Mouse (Mus musculus) kidney, adult 2 months (tissue): ENCODE data around the gene Nub1.

ENCODE experiments used
- CTCF ChIP-seq: fragments of 200-500 bp; conservative IDR thresholded peaks from 2 replicates; pipeline ENCODE4 v1.5.1; 2011; ENCODE audit warnings: low read depth, mild to moderate bottlenecking, control low read depth, low read length, moderate library complexity, mixed read lengths; ENCODE audit not compliant: insufficient read depth, insufficient read length
- POLR2A ChIP-seq: fragments of 200-500 bp; IDR thresholded peaks from one replicate; pipeline ENCODE4 v1.6.1; 2011; ENCODE audit warnings: low read depth, low read length, control low read depth

GRCm38 (mm10) chr5:24741172-24741885 is 56.0 kb downstream of the Nub1 start:
- TF ChIP-seq CTCF (no peak), POLR2A (no peak)
